Mouse (Mus musculus): ENCODE measurements around the gene Cnnm1. TPM values are rescaled to one million over a fixed set of nuclear protein-coding genes. Genes with fewer than 3 reads are reported as not detected.

The Cnnm1 gene
- total and polyA plus RNA-seq, 2 experiments from 2014 or later: 2.5 to 9.6 TPM

GRCm38 (mm10) chr19:43444636-43445205 lies 4.5 kb downstream of the Cnnm1 start:
- no peaks in the 10 kb centered on the region for H3K27me3 ChIP-seq (ENCODE audit: insufficient read depth, low read length)
- no peak overlapping the region for H3K4me3 ChIP-seq (ENCODE audit: low read length)
- ATAC-seq: no peak
- WGBS: 67% methylated on average over 6 of the region's 6 CpGs
- no peaks in the 10 kb centered on the region; the same call in 1 of the 2 replicates for H3K9me3 ChIP-seq (ENCODE audit: low read length)
- no peak for TF ChIP-seq CTCF (IDR thresholded peaks at IDR 0.05; ENCODE audit: low read depth)
- 0 out of 2 replicates have a peak, but pooled peaks cover 4% of the 10 kb centered on the region for H3K4me1 ChIP-seq (ENCODE audit: insufficient read depth, low read length)
- no peak overlapping the region for H3K9ac ChIP-seq (replicated peaks; ENCODE audit: low read length)
- no peak overlapping the region for H3K27ac ChIP-seq
- no peak for DNase-seq (ENCODE audit: low spot score)
- H3K4me2 ChIP-seq (ENCODE audit: low read depth, low read length): no peak overlapping the region
- no peaks in the 10 kb centered on the region for H3K36me3 ChIP-seq (ENCODE audit: insufficient read depth, low read length)

- Histone ChIP-seq H3K4me3 (ENCODE audit: low read length) (no peak overlapping the region), H3K9me3 (ENCODE audit: low read length) (no peaks in the 10 kb centered on the region), H3K36me3 (ENCODE audit: insufficient read depth, low read length) (no peaks in the 10 kb centered on the region), H3K27me3 (ENCODE audit: insufficient read depth, low read length) (no peaks in the 10 kb centered on the region), H3K4me2 (ENCODE audit: low read depth, low read length) (no peak overlapping the region), H3K9ac (replicated peaks; ENCODE audit: low read length) (no peak overlapping the region), H3K4me1 (ENCODE audit: insufficient read depth, low read length) (no peaks in the 10 kb centered on the region), H3K27ac (no peak overlapping the region)
- ATAC-seq: no peak
- WGBS: 88% methylated on average over 10 of the region's 10 CpGs
- no peak for DNase-seq (ENCODE audit: low spot score)
- no peak for TF ChIP-seq CTCF (IDR thresholded peaks at IDR 0.05; ENCODE audit: low read depth)
These were observed 11.3 kb downstream of the Cnnm1 start for GRCm38 (mm10) chr19:43451563-43451962.

DNA sequence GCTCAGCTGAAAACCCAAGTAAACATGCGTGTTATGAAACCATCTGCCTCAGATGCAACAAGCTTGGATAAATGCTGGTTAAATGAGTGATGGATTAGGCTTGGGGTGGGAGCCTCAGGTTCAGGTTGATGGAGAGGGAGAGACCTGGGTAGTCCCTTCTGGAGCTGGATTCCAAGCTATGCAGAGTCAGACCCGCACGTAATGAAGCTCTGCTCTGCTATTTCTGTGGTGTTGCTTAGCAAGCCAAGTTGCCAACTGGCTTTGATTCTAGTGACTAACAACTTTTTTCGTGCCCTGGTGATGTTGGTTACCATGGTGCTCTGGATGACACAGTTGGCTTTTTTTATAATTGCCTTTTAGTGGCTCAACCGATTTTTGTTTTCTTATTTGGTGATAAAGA lies 11.9 kb downstream of the Cnnm1 start:
- TF ChIP-seq CTCF (IDR thresholded peaks at IDR 0.05; ENCODE audit: low read depth): no peak
- ATAC-seq (no peak), DNase-seq (ENCODE audit: low spot score) (peak; percentile 33)
- Histone ChIP-seq H3K27me3 (ENCODE audit: insufficient read depth, low read length) (no peaks in the 10 kb centered on the region), H3K4me3 (ENCODE audit: low read length) (no peak overlapping the region), H3K9ac (replicated peaks; ENCODE audit: low read length) (no peak overlapping the region), H3K4me2 (ENCODE audit: low read depth, low read length) (no peak overlapping the region), H3K4me1 (ENCODE audit: insufficient read depth, low read length) (no peaks in the 10 kb centered on the region), H3K27ac (no peak overlapping the region), H3K9me3 (ENCODE audit: low read length) (no peaks in the 10 kb centered on the region), H3K36me3 (ENCODE audit: insufficient read depth, low read length) (no peaks in the 10 kb centered on the region)
- 51% methylated on average over 5 of the region's 5 CpGs for whole genome bisulfite sequencing

GRCm38 (mm10) chr19:43453025-43453424 lies 12.8 kb downstream of the Cnnm1 start:
- H3K27ac ChIP-seq: no peak overlapping the region
- H3K27me3 ChIP-seq (ENCODE audit: insufficient read depth, low read length): no peaks in the 10 kb centered on the region
- no peak overlapping the region for H3K4me3 ChIP-seq (ENCODE audit: low read length)
- no peak for ATAC-seq
- no peak overlapping the region for H3K9ac ChIP-seq (replicated peaks; ENCODE audit: low read length)
- WGBS: 91% methylated on average over 4 of the region's 4 CpGs
- no peak overlapping the region for H3K4me2 ChIP-seq (ENCODE audit: low read depth, low read length)
- DNase-seq (ENCODE audit: low spot score): no peak
- no peaks in the 10 kb centered on the region for H3K9me3 ChIP-seq (ENCODE audit: low read length)
- H3K36me3 ChIP-seq (ENCODE audit: insufficient read depth, low read length): no peaks in the 10 kb centered on the region
- no peak for TF ChIP-seq CTCF (IDR thresholded peaks at IDR 0.05; ENCODE audit: low read depth)
- H3K4me1 ChIP-seq (ENCODE audit: insufficient read depth, low read length): no peaks in the 10 kb centered on the region

GRCm38 (mm10) chr19:43459948-43460347 lies 19.7 kb downstream of the Cnnm1 start:
- Histone ChIP-seq H3K9me3 (ENCODE audit: low read length) (no peaks in the 10 kb centered on the region), H3K9ac (replicated peaks; ENCODE audit: low read length) (no peak overlapping the region), H3K27me3 (ENCODE audit: insufficient read depth, low read length) (no peaks in the 10 kb centered on the region), H3K4me3 (ENCODE audit: low read length) (no peak overlapping the region), H3K4me2 (ENCODE audit: low read depth, low read length) (no peak overlapping the region), H3K27ac (no peak overlapping the region), H3K4me1 (ENCODE audit: insufficient read depth, low read length) (no peaks in the 10 kb centered on the region), H3K36me3 (ENCODE audit: insufficient read depth, low read length) (no peaks in the 10 kb centered on the region)
- 75% methylated on average over 4 of the region's 4 CpGs for WGBS
- no peak for TF ChIP-seq CTCF (IDR thresholded peaks at IDR 0.05; ENCODE audit: low read depth)
- ATAC-seq: no peak
- DNase-seq (ENCODE audit: low spot score): no peak

GRCm38 (mm10) chr19:43460481-43460880 lies 20.2 kb downstream of the Cnnm1 start:
- H3K4me2 ChIP-seq (ENCODE audit: low read depth, low read length): no peak overlapping the region
- no peak overlapping the region for H3K9ac ChIP-seq (replicated peaks; ENCODE audit: low read length)
- H3K4me3 ChIP-seq (ENCODE audit: low read length): no peak overlapping the region
- no peak for ATAC-seq
- no peaks in the 10 kb centered on the region for H3K36me3 ChIP-seq (ENCODE audit: insufficient read depth, low read length)
- TF ChIP-seq CTCF (IDR thresholded peaks at IDR 0.05; ENCODE audit: low read depth): no peak
- H3K27ac ChIP-seq: no peak overlapping the region
- H3K9me3 ChIP-seq (ENCODE audit: low read length): no peaks in the 10 kb centered on the region
- 93% methylated on average over 12 of the region's 12 CpGs for WGBS
- H3K4me1 ChIP-seq (ENCODE audit: insufficient read depth, low read length): no peaks in the 10 kb centered on the region
- no peaks in the 10 kb centered on the region for H3K27me3 ChIP-seq (ENCODE audit: insufficient read depth, low read length)
- DNase-seq (ENCODE audit: low spot score): no peak

DNA sequence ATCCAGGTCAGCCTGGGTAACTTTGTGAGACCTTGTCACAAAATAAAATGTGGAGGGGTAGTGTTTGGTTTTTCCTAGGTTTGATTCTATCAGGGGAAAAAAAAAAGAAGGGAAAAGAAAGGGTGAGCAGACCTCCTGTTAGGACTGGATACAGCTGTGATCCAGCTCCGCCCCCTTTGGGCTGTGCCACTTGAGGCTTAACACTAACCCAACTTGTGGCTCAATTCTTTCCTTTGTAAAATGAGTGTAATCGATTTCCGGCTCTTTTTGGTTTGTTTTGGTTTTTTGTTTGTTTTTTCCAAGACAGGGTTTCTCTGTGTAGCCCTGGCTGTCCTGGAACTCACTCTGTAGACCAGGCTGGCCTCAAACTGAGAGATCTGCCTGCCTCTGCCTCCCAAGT lies 21.9 kb downstream of the Cnnm1 start:
- H3K4me1 ChIP-seq (ENCODE audit: insufficient read depth, low read length): no peaks in the 10 kb centered on the region
- no peaks in the 10 kb centered on the region for H3K36me3 ChIP-seq (ENCODE audit: insufficient read depth, low read length)
- H3K9ac ChIP-seq (replicated peaks; ENCODE audit: low read length): no peak overlapping the region
- no peak overlapping the region for H3K4me3 ChIP-seq (ENCODE audit: low read length)
- 95% methylated on average over 3 of the region's 3 CpGs for WGBS
- TF ChIP-seq CTCF (IDR thresholded peaks at IDR 0.05; ENCODE audit: low read depth): no peak
- DNase-seq (ENCODE audit: low spot score) (no peak), ATAC-seq (no peak)
- no peak overlapping the region for H3K27ac ChIP-seq
- no peaks in the 10 kb centered on the region for H3K9me3 ChIP-seq (ENCODE audit: low read length)
- H3K27me3 ChIP-seq (ENCODE audit: insufficient read depth, low read length): no peaks in the 10 kb centered on the region
- no peak overlapping the region for H3K4me2 ChIP-seq (ENCODE audit: low read depth, low read length)
